Mouse (Mus musculus) mouse embryonic stem cell (cell line): ENCODE measurements around the gene Cdh12.
"Not testable (repeated sequence)": the region's sequence is repeated elsewhere in the genome, so short reads cannot be mapped to it uniquely, and the experiment has no call there.

Experiments used
- in situ Hi-C, 2 experiments: fragments of 300-500 bp; cut with MboI; formaldehyde crosslinking; loops; 1 replicate in 1 of 2; 3 replicates in 1 of 2; pipeline ENCODE4 v1.14.3; 2019 to 2020; ENCODE audit warnings: low sequenced_read_pairs in 2 of 2, low pct_unique_long_range_greater_than_20kb in 1 of 2, mixed read lengths in 1 of 2; ENCODE audit not compliant: unreplicated experiment in 1 of 2

The Cdh12 gene

GRCm38 (mm10) chr15:20448861-20449663, at the start of gene Cdh12:
Cdh12 (plus strand) TSS chr15:20449265.
- in situ Hi-C loops, result no loop called here

DNA sequence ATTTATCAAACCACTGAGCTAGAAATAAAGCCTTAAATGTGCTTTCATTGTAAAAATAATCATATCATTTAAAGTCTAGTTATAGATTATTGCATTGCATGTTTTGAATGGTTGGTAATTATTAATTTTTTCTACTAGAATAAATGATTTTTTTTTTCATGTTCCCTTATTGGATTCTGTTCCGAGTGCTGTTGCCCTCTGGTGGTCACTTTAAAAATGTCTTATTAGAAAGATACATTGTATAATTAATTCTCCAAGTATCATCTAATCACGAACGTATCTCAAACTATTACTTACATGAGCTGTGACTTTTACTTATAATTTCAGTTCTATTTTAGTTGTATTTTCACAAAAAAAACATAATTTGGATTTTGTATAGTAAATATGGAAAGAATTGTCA, 45.5 kb upstream of the Cdh12 start:
- in situ Hi-C loops, result no loop called here

DNA sequence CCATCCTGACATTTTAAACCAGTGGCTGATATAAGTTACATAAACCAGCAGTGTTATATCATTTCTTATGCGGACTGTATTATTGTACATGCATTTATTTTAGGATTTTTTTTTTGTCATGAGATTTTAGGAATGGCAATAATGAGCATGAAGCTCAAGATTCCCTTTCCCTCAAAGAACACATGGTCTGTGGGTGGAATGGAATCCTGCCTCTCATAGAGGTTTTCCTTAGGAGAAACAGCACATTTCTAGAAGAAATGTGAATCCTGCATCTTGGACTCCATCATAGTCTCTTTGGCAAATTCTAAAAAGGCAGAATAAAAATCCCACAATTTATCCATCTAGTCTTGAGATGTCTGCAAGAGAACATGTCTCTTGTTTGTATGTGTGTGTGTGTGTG, 35.7 kb upstream of the Cdh12 start:
- in situ Hi-C loops, result no loop called here

DNA sequence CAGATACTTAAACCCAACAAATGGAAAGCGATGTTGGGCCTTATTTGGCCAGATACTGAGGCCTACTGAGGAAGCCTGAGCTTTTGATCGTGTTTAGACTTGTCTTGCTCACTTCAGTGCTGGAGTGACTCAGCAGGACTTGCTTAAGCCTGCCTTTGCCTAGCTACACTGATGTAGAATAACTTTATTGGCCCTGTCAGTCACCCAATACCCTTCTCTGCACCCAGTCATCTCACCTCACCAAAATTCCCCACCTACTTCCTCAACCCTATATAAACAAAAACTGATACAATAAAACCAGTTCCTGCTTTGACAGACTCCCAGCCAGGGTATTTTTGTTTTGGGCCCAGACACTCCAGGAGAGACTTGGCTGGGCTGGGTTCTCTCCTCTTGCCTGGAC, 12.7 kb upstream of the Cdh12 start:
- in situ Hi-C loops, result no loop called here

DNA sequence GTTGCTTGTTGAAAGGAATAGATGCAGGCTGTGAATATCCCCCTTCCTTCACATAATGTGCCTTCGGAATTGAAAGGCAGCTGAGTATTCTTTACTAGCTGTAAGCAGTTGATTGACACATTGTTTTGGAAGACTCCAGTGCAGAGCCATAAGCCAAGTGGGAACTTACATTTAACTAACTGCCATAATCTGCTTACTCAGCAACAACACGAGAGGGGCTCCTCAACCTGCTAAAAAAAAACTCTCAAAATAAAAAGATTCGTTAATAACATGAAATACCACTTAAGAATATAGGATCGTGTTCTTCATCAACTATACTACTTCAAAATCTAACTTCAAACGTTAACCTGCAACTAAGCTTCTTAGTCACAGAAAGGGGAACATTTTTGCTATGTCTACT, 1.5 kb downstream of the Cdh12 start:
- in situ Hi-C loops, result no loop called here

DNA sequence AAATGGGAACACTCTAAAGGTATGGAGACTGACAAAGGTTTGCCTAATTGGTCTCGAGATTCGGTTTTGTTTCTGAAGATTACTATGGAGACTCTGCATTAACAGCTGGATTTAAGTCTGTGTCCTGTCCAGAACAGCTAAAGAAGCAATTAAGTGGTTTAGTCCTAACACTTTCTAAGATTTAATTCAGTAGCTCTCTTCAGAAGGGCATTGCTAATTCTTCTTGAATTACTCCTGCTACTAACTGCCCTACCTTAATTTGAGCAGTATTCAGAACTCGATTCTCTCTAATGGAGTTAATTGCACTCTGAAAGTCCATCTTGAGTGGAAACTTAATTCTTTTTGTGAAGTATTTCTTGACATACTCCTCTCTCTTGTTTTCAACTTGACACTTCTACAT, 9.4 kb downstream of the Cdh12 start:
- in situ Hi-C loops, result no loop called here

DNA sequence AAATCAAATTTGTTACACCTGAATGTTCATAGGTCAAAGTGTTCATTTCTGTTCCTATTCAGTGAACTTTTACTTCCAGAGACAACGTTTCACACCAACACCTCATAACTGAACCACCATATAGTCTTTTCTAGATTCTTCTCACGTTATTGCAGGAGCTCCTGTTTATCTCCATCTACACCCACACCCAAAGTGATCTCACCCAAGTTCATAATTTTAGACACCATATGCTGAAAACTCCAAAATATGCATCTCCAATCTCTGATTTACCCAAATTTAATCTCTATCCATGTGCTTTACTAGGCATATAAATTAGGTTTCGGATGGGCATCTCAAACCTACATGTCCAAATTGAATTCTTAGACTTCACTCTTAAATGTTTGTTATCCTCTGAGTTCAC, 13.4 kb downstream of the Cdh12 start:
- in situ Hi-C loops, result no loop called here

DNA sequence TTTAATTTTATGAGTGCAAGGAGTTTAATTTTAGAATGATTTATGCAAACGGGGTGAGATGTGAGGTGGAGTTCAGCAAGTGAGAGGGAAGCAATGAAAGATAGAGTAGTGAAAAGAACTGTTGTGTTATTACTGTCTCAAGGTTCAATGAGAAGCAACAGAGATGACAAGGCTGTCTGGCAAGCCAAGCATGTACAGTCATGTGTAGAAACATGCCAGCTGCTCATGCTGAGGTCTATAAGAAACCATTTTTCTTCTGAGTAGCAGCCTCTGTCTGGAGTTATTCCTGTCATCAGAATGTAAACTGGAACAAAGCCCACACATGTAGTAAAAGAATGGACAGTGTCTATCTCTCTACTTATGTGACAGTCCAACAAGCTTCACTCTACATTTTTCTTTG, 14.5 kb downstream of the Cdh12 start:
- in situ Hi-C loops, result no loop called here

DNA sequence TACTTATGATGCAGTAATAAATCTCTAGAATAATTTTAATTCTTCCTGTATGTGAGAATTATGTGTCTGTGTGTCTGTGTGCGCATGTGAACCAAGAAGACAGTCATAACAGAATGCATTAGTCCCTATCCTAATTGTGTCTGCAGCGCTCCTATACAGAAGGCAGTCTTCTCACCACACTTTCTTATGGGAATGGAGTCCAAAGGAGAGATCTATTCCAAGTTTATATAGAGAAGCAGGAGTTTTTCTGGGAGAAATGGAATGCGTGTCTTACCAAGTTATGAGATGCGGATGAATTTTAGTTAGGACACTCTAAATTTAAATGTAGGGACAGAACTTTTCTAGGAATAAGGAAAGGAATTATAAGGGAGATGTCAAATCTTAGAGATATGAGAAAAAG, 101.9 kb downstream of the Cdh12 start:
- in situ Hi-C loops, result no loop called here

- in situ Hi-C loops, result no loop called here
These were observed 121.9 kb downstream of the Cdh12 start for GRCm38 (mm10) chr15:20571012-20571411.

GRCm38 (mm10) chr15:20582567-20583075, 133.6 kb downstream of the Cdh12 start:
- in situ Hi-C loops, result no loop called here

DNA sequence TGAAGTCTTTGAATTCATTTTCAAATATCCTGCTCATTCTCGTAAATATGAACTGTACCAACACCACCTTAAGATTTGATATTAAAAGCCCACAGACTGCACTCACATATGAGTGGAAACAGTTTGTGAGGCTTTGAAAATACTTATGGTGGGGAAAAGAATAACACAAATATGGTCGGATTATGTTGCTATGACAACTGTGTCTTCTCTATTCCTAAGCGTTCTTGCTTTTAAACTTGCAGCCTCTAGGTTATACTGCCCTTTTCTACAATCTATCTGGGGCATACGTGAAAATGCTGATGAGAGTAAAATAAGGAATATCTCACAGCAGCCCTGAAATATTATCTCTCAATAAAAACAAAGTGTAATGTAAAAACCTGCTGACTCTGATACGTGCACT, 142.5 kb downstream of the Cdh12 start:
- in situ Hi-C loops, result no loop called here

DNA sequence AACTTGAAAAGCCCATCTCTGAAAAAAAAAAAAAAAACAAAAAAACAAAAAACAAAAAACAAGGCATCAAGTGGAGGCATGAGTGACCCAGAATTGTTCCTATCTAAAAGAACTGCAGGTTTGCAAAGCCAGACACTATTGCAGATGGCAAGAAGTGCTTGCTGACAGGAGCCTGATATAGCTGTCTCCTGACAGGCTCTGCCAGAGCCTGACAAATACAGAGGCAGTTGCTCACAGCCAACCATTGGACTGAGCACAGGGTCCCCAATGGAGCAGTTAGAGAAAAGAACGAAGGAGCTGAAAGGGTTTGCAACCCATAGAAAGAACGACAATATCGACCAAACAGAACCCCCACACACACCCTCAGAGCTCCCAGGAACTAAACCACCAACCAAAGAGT, 156.7 kb downstream of the Cdh12 start:
- in situ Hi-C loops, result not testable (repeated sequence)

- in situ Hi-C loops, result no loop called here
These were observed 185.5 kb downstream of the Cdh12 start for GRCm38 (mm10) chr15:20634593-20634992.

- in situ Hi-C loops, result no loop called here
These were observed 190.1 kb downstream of the Cdh12 start for GRCm38 (mm10) chr15:20639155-20639554.

GRCm38 (mm10) chr15:20642905-20643414, 193.9 kb downstream of the Cdh12 start:
- in situ Hi-C loops, result no loop called here

- in situ Hi-C loops, result no loop called here
These were observed 211.2 kb downstream of the Cdh12 start for GRCm38 (mm10) chr15:20660221-20660620.

DNA sequence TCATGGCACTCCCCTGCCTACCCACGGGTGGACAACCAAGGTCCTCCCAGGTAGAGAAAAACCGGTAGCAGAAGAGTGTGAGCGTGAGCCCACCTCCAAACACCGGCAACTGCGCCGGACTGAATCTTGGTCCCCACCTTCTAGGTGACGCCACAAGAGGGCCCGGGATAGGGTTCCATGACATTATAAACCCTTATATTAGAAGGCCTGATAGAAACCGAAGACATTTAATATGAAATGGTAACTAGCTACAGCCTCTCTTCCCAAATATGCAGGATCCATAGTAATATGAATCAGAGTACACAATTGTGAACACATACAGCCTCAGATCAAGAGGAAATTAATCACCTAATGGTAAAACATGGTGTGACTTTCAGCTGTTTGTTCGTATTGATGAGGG, 217.6 kb downstream of the Cdh12 start, which contains the start of gene Acot10:
Gene Acot10 (minus strand): TSS at position 101 of the 400 bp plus-strand sequence.
- in situ Hi-C loops, result no loop called here

DNA sequence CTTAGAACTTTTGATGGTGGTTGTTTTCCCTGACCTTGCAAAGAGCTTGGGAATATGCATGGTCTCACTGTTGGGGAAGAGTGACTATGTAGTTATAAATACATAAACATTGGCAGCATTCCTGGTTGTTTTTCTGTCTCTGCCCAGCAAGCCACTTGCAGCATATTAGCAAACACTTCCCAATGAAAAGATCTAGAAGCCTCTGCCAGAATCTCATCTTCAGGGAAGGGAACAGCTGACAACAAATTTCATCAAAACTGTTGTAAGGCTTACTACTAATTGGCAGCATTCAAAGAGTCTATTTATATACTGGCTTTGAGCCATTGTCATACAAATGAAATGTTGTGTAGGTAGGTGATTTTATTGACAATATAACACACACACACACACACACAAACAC, 218.3 kb downstream of the Cdh12 start:
- in situ Hi-C loops, result no loop called here

DNA sequence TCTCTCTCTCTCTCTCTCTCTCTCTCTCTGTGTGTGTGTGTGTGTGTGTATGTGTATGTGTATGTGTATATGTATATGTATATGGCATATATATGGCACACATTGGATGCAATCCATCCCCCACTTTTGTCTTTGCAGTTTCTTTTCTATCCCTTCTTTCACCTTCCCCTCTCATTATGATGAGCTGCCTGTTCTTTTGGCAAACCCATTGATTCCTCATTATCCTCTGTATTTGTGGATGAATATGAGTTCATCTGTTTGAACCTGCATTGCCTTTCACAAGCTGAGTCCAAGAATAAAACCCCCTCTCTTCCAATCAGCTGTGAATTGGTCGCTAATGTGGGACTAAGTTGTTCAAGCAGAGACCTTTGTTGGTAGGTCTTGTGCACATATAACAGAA, 218.9 kb downstream of the Cdh12 start:
- in situ Hi-C loops, result no loop called here
